Mouse (Mus musculus) embryonic stem cell, embryonic (primary cell): Measurements from ENCODE around the gene Tsga10ip.

Experiments used
- CTCF ChIA-PET, 4 experiments: fragments of 300-600 bp in 2 of 4; fragments of 350-600 bp in 2 of 4; sonication (Branson Sonifier 250); formaldehyde crosslinking; loops; one replicate each; lab custom pipeline; 2022; ENCODE audit warnings: inconsistent platforms in 2 of 4; lab: Charles Lee
- POLR2A ChIA-PET, 4 experiments: fragments of 300-600 bp in 2 of 4; fragments of 350-600 bp in 2 of 4; sonication (Branson Sonifier 250); formaldehyde crosslinking; loops; one replicate each; lab custom pipeline; 2022; ENCODE audit warnings: antibody characterized with exemption in 4 of 4, inconsistent platforms in 1 of 4; lab: Charles Lee

Tsga10ip gene

GRCm38 (mm10) chr19:5402293-5402692, at the start of gene Tsga10ip:
Tsga10ip (minus strand) TSS chr19:5402526.
- ChIA-PET POLR2A (interaction anchor here in 3 of 4 experiments (0.6 to 3.9 kb wide), 13 partner anchors 9 to 86 kb away, joined by 3 to 48 read pairs (median 15); partner anchors contain the start of genes AI837181 (in 2 of the 3), Ccdc85b (in 2 of the 3), Drap1 (in 2 of the 3) and Sart1 (in 2 of the 3)), CTCF (interaction anchor here in 2 of 4 experiments (0.5 to 3.0 kb wide), 7 partner anchors 11 to 93 kb away, joined by 3 to 20 read pairs (median 11); partner anchors contain the start of genes AI837181 (in 1 of the 2), Ccdc85b (in 1 of the 2), Drap1 (in 1 of the 2) and Sart1 (in 1 of the 2))

GRCm38 (mm10) chr19:5451766-5452165, 49.4 kb upstream of the Tsga10ip start:
- ChIA-PET POLR2A (interaction anchor here in 3 of 4 experiments (0.7 to 1.7 kb wide), 11 partner anchors 9 to 43 kb away, joined by 3 to 6 read pairs (median 3); partner anchors contain the start of genes Fibp (in 2 of the 3), Cfl1 (in 1 of the 3), Drap1 (in 1 of the 3) and Mus81 (in 1 of the 3)), CTCF (interaction anchor here in 2 of 4 experiments (0.7 to 1.2 kb wide), 3 partner anchors 12 to 436 kb away, joined by 3 to 4 read pairs (median 3); no protein-coding TSS in a partner anchor)

- ChIA-PET CTCF (interaction anchor here in 3 of 4 experiments (0.9 to 3.0 kb wide), 6 partner anchors 7 to 119 kb away, joined by 3 to 13 read pairs (median 4); partner anchors contain the start of genes Ccdc85b (in 1 of the 3) and Mus81 (in 1 of the 3)), POLR2A (interaction anchor here in 3 of 4 experiments (0.6 to 5.7 kb wide), 15 partner anchors 7 to 64 kb away, joined by 3 to 44 read pairs (median 4); partner anchors contain the start of genes Ccdc85b (in 3 of the 3), Cfl1 (in 2 of the 3), Drap1 (in 1 of the 3) and Fibp (in 1 of the 3))
These were observed 47.3 kb upstream of the Tsga10ip start for GRCm38 (mm10) chr19:5449673-5450072.

- ChIA-PET POLR2A (interaction anchor here in 3 of 4 experiments (0.6 to 5.7 kb wide), 24 partner anchors 8 to 397 kb away, joined by 3 to 44 read pairs (median 4); partner anchors contain the start of genes Ccdc85b (in 3 of the 3), Drap1 (in 3 of the 3), Cfl1 (in 2 of the 3) and Fibp (in 2 of the 3)), CTCF (interaction anchor here (0.7 to 3.0 kb wide), 9 partner anchors 8 to 120 kb away, joined by 3 to 13 read pairs (median 4); partner anchors contain the start of genes Ccdc85b (in 1 of the 4) and Mus81 (in 1 of the 4))
These were observed 46.2 kb upstream of the Tsga10ip start for GRCm38 (mm10) chr19:5448354-5449150.

GRCm38 (mm10) chr19:5447515-5448353, 45.4 kb upstream of the Tsga10ip start, which contains the start of gene Fosl1:
Fosl1 (plus strand) TSS chr19:5447547.
- POLR2A ChIA-PET: interaction anchor here (0.6 to 5.7 kb wide), 23 partner anchors 9 to 398 kb away, joined by 3 to 44 read pairs (median 4); partner anchors contain the start of genes Ccdc85b (in 3 of the 4), Drap1 (in 3 of the 4), Cfl1 (in 2 of the 4) and Fibp (in 2 of the 4)
- CTCF ChIA-PET: interaction anchor here (0.6 to 3.0 kb wide), 10 partner anchors 9 to 324 kb away, joined by 3 to 13 read pairs (median 4); partner anchors contain the start of genes Ap5b1 (in 1 of the 4), Ccdc85b (in 1 of the 4) and Scyl1 (in 1 of the 4)

GRCm38 (mm10) chr19:5445747-5446146, 43.4 kb upstream of the Tsga10ip start:
- POLR2A ChIA-PET: interaction anchor here in 3 of 4 experiments (0.6 to 5.7 kb wide), 10 partner anchors 9 to 896 kb away, joined by 3 to 44 read pairs (median 4); partner anchors contain the start of genes Ccdc85b (in 2 of the 3), AI837181 (in 1 of the 3), Drap1 (in 1 of the 3) and Mus81 (in 1 of the 3)
- CTCF ChIA-PET: interaction anchor here in 1 of 4 experiments (0.5 kb wide), 1 partner anchor 121 kb away, joined by 3 read pairs; no protein-coding TSS in a partner anchor

- CTCF ChIA-PET: interaction anchor here in 1 of 4 experiments (0.5 kb wide), 1 partner anchor 120 kb away, joined by 3 read pairs; no protein-coding TSS in a partner anchor
- POLR2A ChIA-PET: interaction anchor here in 2 of 4 experiments (0.6 to 5.7 kb wide), 7 partner anchors 11 to 897 kb away, joined by 3 to 44 read pairs (median 6); partner anchors contain the start of genes Ccdc85b (in 2 of the 2), AI837181 (in 1 of the 2) and Drap1 (in 1 of the 2)
These were observed 42.6 kb upstream of the Tsga10ip start for GRCm38 (mm10) chr19:5444954-5445353.

- POLR2A ChIA-PET: interaction anchor here in 2 of 4 experiments (0.7 to 5.7 kb wide), 4 partner anchors 11 to 12 kb away, joined by 3 to 44 read pairs (median 20); partner anchors contain the start of gene Ccdc85b (in 2 of the 2)
- CTCF ChIA-PET: no interaction called here
These were observed 42.1 kb upstream of the Tsga10ip start for GRCm38 (mm10) chr19:5444371-5444908.

- POLR2A ChIA-PET: interaction anchor here in 3 of 4 experiments (0.6 to 5.3 kb wide), 28 partner anchors 9 to 462 kb away, joined by 3 to 43 read pairs (median 4); partner anchors contain the start of genes AI837181 (in 3 of the 3), Drap1 (in 3 of the 3), Ccdc85b (in 2 of the 3) and Mus81 (in 2 of the 3)
- CTCF ChIA-PET: interaction anchor here (0.6 to 2.2 kb wide), 10 partner anchors 9 to 346 kb away, joined by 3 to 19 read pairs (median 5); partner anchors contain the start of genes AI837181 (in 1 of the 4), Drap1 (in 1 of the 4), Mus81 (in 1 of the 4) and Yif1a (in 1 of the 4)
These were observed 31.6 kb upstream of the Tsga10ip start for GRCm38 (mm10) chr19:5433951-5434350.

GRCm38 (mm10) chr19:5432992-5433852, 30.9 kb upstream of the Tsga10ip start:
- ChIA-PET POLR2A (interaction anchor here in 3 of 4 experiments (0.6 to 5.3 kb wide), 42 partner anchors 8 to 817 kb away, joined by 3 to 43 read pairs (median 4); partner anchors contain the start of genes AI837181 (in 3 of the 3), Drap1 (in 3 of the 3), Mus81 (in 3 of the 3) and Banf1 (in 2 of the 3)), CTCF (interaction anchor here (0.5 to 2.2 kb wide), 17 partner anchors 8 to 345 kb away, joined by 3 to 19 read pairs (median 5); partner anchors contain the start of genes Ccdc85b (in 2 of the 4), Drap1 (in 2 of the 4), AI837181 (in 1 of the 4) and Mus81 (in 1 of the 4))

GRCm38 (mm10) chr19:5431911-5432464, 29.7 kb upstream of the Tsga10ip start:
- ChIA-PET CTCF (interaction anchor here in 2 of 4 experiments (0.9 to 1.3 kb wide), 2 partner anchors 25 kb away, joined by 6 to 7 read pairs; partner anchors contain the start of gene Ccdc85b (in 2 of the 2)), POLR2A (interaction anchor here in 3 of 4 experiments (0.5 to 5.3 kb wide), 18 partner anchors 7 to 480 kb away, joined by 3 to 43 read pairs (median 4); partner anchors contain the start of genes AI837181 (in 2 of the 3), Ccdc85b (in 2 of the 3), Cfl1 (in 2 of the 3) and Drap1 (in 2 of the 3))

GRCm38 (mm10) chr19:5430408-5430807, 28.1 kb upstream of the Tsga10ip start:
- ChIA-PET POLR2A (interaction anchor here in 3 of 4 experiments (0.6 to 5.3 kb wide), 13 partner anchors 15 to 135 kb away, joined by 3 to 42 read pairs (median 4); partner anchors contain the start of genes Ccdc85b (in 2 of the 3), Fosl1 (in 1 of the 3), Mus81 (in 1 of the 3) and Sart1 (in 1 of the 3)), CTCF (interaction anchor here in 1 of 4 experiments (1.1 kb wide), 1 partner anchor 33 kb away, joined by 3 read pairs; no protein-coding TSS in a partner anchor)

- ChIA-PET POLR2A (interaction anchor here (0.6 to 2.1 kb wide), 11 partner anchors 16 to 595 kb away, joined by 3 to 14 read pairs (median 4); partner anchors contain the start of genes Mus81 (in 2 of the 4), Ccdc85b (in 1 of the 4), Cfl1 (in 1 of the 4) and Sart1 (in 1 of the 4)), CTCF (interaction anchor here in 3 of 4 experiments (0.6 to 1.4 kb wide), 3 partner anchors 22 to 133 kb away, joined by 3 read pairs; no protein-coding TSS in a partner anchor)
These were observed 27.5 kb upstream of the Tsga10ip start for GRCm38 (mm10) chr19:5429806-5430205.
